Mouse (Mus musculus): ENCODE measurements around the gene Itga2b. TPM values are rescaled to one million over a fixed set of nuclear protein-coding genes. Genes with fewer than 3 reads are reported as not detected.
A peak's percentile ranks its signal among the peaks of the same experiment; 100 is the strongest.

Gene Itga2b
- polyA plus RNA-seq, 1 experiment from 2014 or later: 6.0 TPM

- H3K9ac ChIP-seq (replicated peaks): no peak overlapping the region
- H3K9me3 ChIP-seq: no peaks in the 10 kb centered on the region
- no peak overlapping the region for H3K4me2 ChIP-seq (replicated peaks)
- WGBS: 87% methylated on average over 8 of the region's 8 CpGs
- peaks cover 16% of the 10 kb centered on the region for H3K27me3 ChIP-seq
- ATAC-seq: no peak
- peaks cover 87% of the 10 kb centered on the region for H3K36me3 ChIP-seq
- H3K27ac ChIP-seq: no peak overlapping the region
- H3K4me1 ChIP-seq (replicated peaks): peaks cover 52% of the 10 kb centered on the region
- H3K4me3 ChIP-seq (replicated peaks): no peak overlapping the region
These were observed 29.7 kb downstream of the Itga2b start for GRCm38 (mm10) chr11:102440255-102440654.

- H3K9ac ChIP-seq (replicated peaks): 0 out of 2 replicates have a peak overlapping the region, but pooled peaks have one; percentile 56
- H3K4me1 ChIP-seq (replicated peaks): peaks cover 43% of the 10 kb centered on the region
- WGBS: 77% methylated on average over 14 of the region's 14 CpGs
- H3K4me3 ChIP-seq (replicated peaks): 0 out of 2 replicates have a peak overlapping the region, but pooled peaks have one; percentile 33
- H3K27me3 ChIP-seq: peaks cover 16% of the 10 kb centered on the region
- no peak overlapping the region for H3K4me2 ChIP-seq (replicated peaks)
- H3K27ac ChIP-seq: 0 out of 2 replicates have a peak overlapping the region, but pooled peaks have one; percentile 35
- no peak for ATAC-seq
- peaks cover 94% of the 10 kb centered on the region for H3K36me3 ChIP-seq
- no peaks in the 10 kb centered on the region for H3K9me3 ChIP-seq
These were observed 30.5 kb downstream of the Itga2b start for GRCm38 (mm10) chr11:102439093-102440082.

GRCm38 (mm10) chr11:102438212-102439092 is 31.5 kb downstream of the Itga2b start:
- peak overlapping the region; percentile 33 for H3K4me3 ChIP-seq (replicated peaks)
- ATAC-seq: peak; percentile 50
- peak overlapping the region; percentile 59 for H3K4me2 ChIP-seq (replicated peaks)
- peaks cover 92% of the 10 kb centered on the region for H3K36me3 ChIP-seq
- H3K4me1 ChIP-seq (replicated peaks): peaks cover 43% of the 10 kb centered on the region
- H3K9me3 ChIP-seq: no peaks in the 10 kb centered on the region
- peak overlapping the region; percentile 72 for H3K27ac ChIP-seq
- peak overlapping the region; percentile 65 for H3K9ac ChIP-seq (replicated peaks)
- peaks cover 16% of the 10 kb centered on the region for H3K27me3 ChIP-seq
- 9% methylated on average over 73 of the region's 77 CpGs for WGBS

GRCm38 (mm10) chr11:102437120-102438061 is 32.5 kb downstream of the Itga2b start:
- no peaks in the 10 kb centered on the region for H3K9me3 ChIP-seq
- peak; percentile 34; the same call in 1 of the 2 replicates for ATAC-seq
- 4% methylated on average over 86 of the region's 87 CpGs for WGBS
- peak overlapping the region; percentile 65 for H3K9ac ChIP-seq (replicated peaks)
- peak overlapping the region; percentile 59 for H3K4me2 ChIP-seq (replicated peaks)
- H3K4me1 ChIP-seq (replicated peaks): peaks cover 43% of the 10 kb centered on the region
- H3K27me3 ChIP-seq: peaks cover 16% of the 10 kb centered on the region
- peak overlapping the region; percentile 33 for H3K4me3 ChIP-seq (replicated peaks)
- H3K27ac ChIP-seq: peak overlapping the region; percentile 72
- H3K36me3 ChIP-seq: peaks cover 85% of the 10 kb centered on the region

GRCm38 (mm10) chr11:102436471-102436790 is 33.5 kb downstream of the Itga2b start:
- H3K9me3 ChIP-seq: no peaks in the 10 kb centered on the region
- no peak overlapping the region for H3K4me2 ChIP-seq (replicated peaks)
- WGBS: 83% methylated on average over 10 of the region's 10 CpGs
- H3K36me3 ChIP-seq: peaks cover 75% of the 10 kb centered on the region
- no peak for ATAC-seq
- peaks cover 16% of the 10 kb centered on the region for H3K27me3 ChIP-seq
- peaks cover 43% of the 10 kb centered on the region for H3K4me1 ChIP-seq (replicated peaks)
- no peak overlapping the region for H3K27ac ChIP-seq
- no peak overlapping the region for H3K9ac ChIP-seq (replicated peaks)
- no peak overlapping the region for H3K4me3 ChIP-seq (replicated peaks)

GRCm38 (mm10) chr11:102435754-102436470 is 34.0 kb downstream of the Itga2b start:
- Histone ChIP-seq H3K4me3 (replicated peaks) (no peak overlapping the region), H3K36me3 (peaks cover 70% of the 10 kb centered on the region), H3K27me3 (peaks cover 16% of the 10 kb centered on the region), H3K27ac (no peak overlapping the region), H3K4me2 (replicated peaks) (no peak overlapping the region), H3K4me1 (replicated peaks) (peaks cover 46% of the 10 kb centered on the region), H3K9ac (replicated peaks) (no peak overlapping the region), H3K9me3 (no peaks in the 10 kb centered on the region)
- 95% methylated on average over 18 of the region's 18 CpGs for WGBS
- no peak for ATAC-seq

- Histone ChIP-seq H3K27ac (no peak overlapping the region), H3K4me2 (replicated peaks) (no peak overlapping the region), H3K9ac (replicated peaks) (no peak overlapping the region), H3K4me1 (replicated peaks) (peaks cover 52% of the 10 kb centered on the region), H3K9me3 (no peaks in the 10 kb centered on the region), H3K36me3 (peaks cover 61% of the 10 kb centered on the region), H3K4me3 (replicated peaks) (no peak overlapping the region), H3K27me3 (peaks cover 12% of the 10 kb centered on the region)
- ATAC-seq: no peak
- WGBS: 92% methylated on average over 11 of the region's 11 CpGs
These were observed 34.9 kb downstream of the Itga2b start for GRCm38 (mm10) chr11:102434816-102435705.

GRCm38 (mm10) chr11:102434406-102434805 is 35.5 kb downstream of the Itga2b start:
- 6% methylated on average over 7 of the region's 7 CpGs for WGBS
- Histone ChIP-seq H3K4me3 (replicated peaks) (no peak overlapping the region), H3K27me3 (peaks cover 7% of the 10 kb centered on the region; the same call in 1 of the 2 replicates), H3K36me3 (peaks cover 55% of the 10 kb centered on the region), H3K9ac (replicated peaks) (no peak overlapping the region), H3K4me1 (replicated peaks) (peaks cover 59% of the 10 kb centered on the region), H3K27ac (no peak overlapping the region), H3K4me2 (replicated peaks) (no peak overlapping the region), H3K9me3 (no peaks in the 10 kb centered on the region)
- ATAC-seq: peak; percentile 51

GRCm38 (mm10) chr11:102433866-102434265 is 36.1 kb downstream of the Itga2b start:
- H3K27me3 ChIP-seq: peaks cover 7% of the 10 kb centered on the region; the same call in 1 of the 2 replicates
- 89% methylated on average over 7 of the region's 7 CpGs for WGBS
- peaks cover 55% of the 10 kb centered on the region for H3K4me1 ChIP-seq (replicated peaks)
- peaks cover 49% of the 10 kb centered on the region for H3K36me3 ChIP-seq
- no peaks in the 10 kb centered on the region for H3K9me3 ChIP-seq
- H3K4me3 ChIP-seq (replicated peaks): no peak overlapping the region
- no peak overlapping the region for H3K27ac ChIP-seq
- H3K4me2 ChIP-seq (replicated peaks): no peak overlapping the region
- ATAC-seq: no peak
- H3K9ac ChIP-seq (replicated peaks): no peak overlapping the region; the same call in 1 of the 2 replicates

- ATAC-seq: no peak
- H3K4me1 ChIP-seq (replicated peaks): peaks cover 45% of the 10 kb centered on the region
- H3K27me3 ChIP-seq: peaks cover 9% of the 10 kb centered on the region; the same call in 1 of the 2 replicates
- 89% methylated on average over 6 of the region's 6 CpGs for WGBS
- no peak overlapping the region for H3K27ac ChIP-seq
- peaks cover 40% of the 10 kb centered on the region for H3K36me3 ChIP-seq
- no peak overlapping the region for H3K9ac ChIP-seq (replicated peaks)
- H3K9me3 ChIP-seq: no peaks in the 10 kb centered on the region
- no peak overlapping the region for H3K4me2 ChIP-seq (replicated peaks)
- no peak overlapping the region for H3K4me3 ChIP-seq (replicated peaks)
These were observed 37.0 kb downstream of the Itga2b start for GRCm38 (mm10) chr11:102432896-102433295.
